Mouse (Mus musculus) liver, postnatal 0 days (tissue): ENCODE measurements at regions not wholly inside any gene's neighbourhood (a gene's known extent, or its start where the extent isn't known, plus 50 kb on each side); places are given as distances from the start of the nearest gene placed in this dataset.

Source experiments
- ATAC-seq: fragments of 200-750 bp; cut with Nextera tagmentation; 2 replicates; pipeline ENCODE4 v1.8.0; 2017; ENCODE audit warnings: mild to moderate bottlenecking, moderate library complexity
- DNase-seq: peaks from one replicate; pipeline ENCODE4 v3.0.0-alpha.2; 2016
- H3K27ac ChIP-seq: fragments of 300-500 bp; sonication (generic); 2 replicates; pipeline ENCODE4 v1.5.1; 2014; ENCODE audit warnings: antibody characterized with exemption, moderate library complexity, mild to moderate bottlenecking, low read depth
- H3K27me3 ChIP-seq: fragments of 300-500 bp; sonication (generic); 2 replicates; pipeline ENCODE4 v1.6.1; 2014; ENCODE audit warnings: low read length, control low read depth, mixed read lengths; ENCODE audit not compliant: insufficient read depth
- H3K36me3 ChIP-seq: fragments of 300-500 bp; sonication (generic); replicated peaks from 2 replicates; pipeline ENCODE4 v1.6.1; 2014; ENCODE audit warnings: mild to moderate bottlenecking, control low read depth, low read length, moderate library complexity, mixed read lengths; ENCODE audit not compliant: insufficient read depth
- H3K4me1 ChIP-seq: fragments of 300-500 bp; sonication (generic); 2 replicates; pipeline ENCODE4 v1.6.1; 2014; ENCODE audit warnings: antibody characterized with exemption, mild to moderate bottlenecking, control low read depth; ENCODE audit not compliant: insufficient read depth
- H3K4me2 ChIP-seq: fragments of 300-500 bp; sonication (generic); 2 replicates; pipeline ENCODE4 v1.6.1; 2014; ENCODE audit warnings: low read depth, mild to moderate bottlenecking, low read length, moderate library complexity, mixed read lengths
- H3K4me3 ChIP-seq: fragments of 300-500 bp; sonication (generic); 2 replicates; pipeline ENCODE4 v1.5.1; 2014; ENCODE audit warnings: low read depth, low read length
- H3K9ac ChIP-seq: fragments of 300-500 bp; sonication (generic); replicated peaks from 2 replicates; pipeline ENCODE4 v1.6.1; 2014; ENCODE audit warnings: mild to moderate bottlenecking, moderate library complexity
- H3K9me3 ChIP-seq: fragments of 300-500 bp; sonication (generic); 2 replicates; pipeline ENCODE4 v1.6.1; 2016; ENCODE audit warnings: mild to moderate bottlenecking, control low read depth, low read length, mixed read lengths
- CTCF ChIP-seq: sonication (generic); IDR thresholded peaks from 2 replicates; pipeline ENCODE4 v1.5.1; 2016; ENCODE audit warnings: antibody characterized with exemption, low read depth
- EP300 ChIP-seq: IDR thresholded peaks from 2 replicates; pipeline ENCODE4 v1.6.1; 2016; ENCODE audit warnings: antibody characterized with exemption, low read depth, mild to moderate bottlenecking
- WGBS: fragments of 180-500 bp; shearing (Covaris S2); extraction: QIAGEN DNeasy Blood & Tissue Kit; methylation state at CpG from one replicate; pipeline ENCODE4 v1.1.7; 2014; ENCODE audit not compliant: insufficient replicate concordance; 5-methylcytosine and 5-hydroxymethylcytosine counted together

DNA sequence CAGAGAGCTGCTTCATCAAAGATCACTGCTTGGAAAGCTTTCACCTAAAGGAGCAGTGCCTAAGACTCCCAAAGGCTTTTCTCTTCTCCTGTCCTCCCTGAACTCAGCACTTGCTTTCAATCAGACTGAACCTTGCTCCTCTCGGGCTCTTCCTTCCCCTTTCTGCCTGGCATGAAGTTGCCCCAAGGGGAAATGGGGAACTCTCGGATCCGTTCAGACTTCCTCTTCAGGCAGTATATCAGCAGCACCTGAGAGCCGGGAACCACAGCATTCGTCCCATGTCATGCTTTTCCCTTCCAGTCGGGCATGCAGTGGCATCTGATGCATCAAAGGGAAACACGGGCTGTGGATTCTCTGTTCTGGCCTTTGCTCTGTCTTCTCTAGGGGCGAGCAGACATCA is 347.3 kb downstream of the Bmper start:
- no peak overlapping the region for H3K27ac ChIP-seq
- WGBS, result 33% methylated on average over 8 of the region's 8 CpGs
- no peaks in the 10 kb centered on the region for H3K27me3 ChIP-seq
- TF ChIP-seq EP300 (no peak), CTCF (no peak)
- H3K4me2 ChIP-seq, result no peak overlapping the region
- no peak for ATAC-seq
- H3K9me3 ChIP-seq, result no peaks in the 10 kb centered on the region
- no peak overlapping the region for H3K4me3 ChIP-seq
- H3K4me1 ChIP-seq, result peaks cover 2% of the 10 kb centered on the region; the same call in 1 of the 2 replicates
- H3K36me3 ChIP-seq, result no peaks in the 10 kb centered on the region
- peak; percentile 25 for DNase-seq
- no peak overlapping the region for H3K9ac ChIP-seq

DNA sequence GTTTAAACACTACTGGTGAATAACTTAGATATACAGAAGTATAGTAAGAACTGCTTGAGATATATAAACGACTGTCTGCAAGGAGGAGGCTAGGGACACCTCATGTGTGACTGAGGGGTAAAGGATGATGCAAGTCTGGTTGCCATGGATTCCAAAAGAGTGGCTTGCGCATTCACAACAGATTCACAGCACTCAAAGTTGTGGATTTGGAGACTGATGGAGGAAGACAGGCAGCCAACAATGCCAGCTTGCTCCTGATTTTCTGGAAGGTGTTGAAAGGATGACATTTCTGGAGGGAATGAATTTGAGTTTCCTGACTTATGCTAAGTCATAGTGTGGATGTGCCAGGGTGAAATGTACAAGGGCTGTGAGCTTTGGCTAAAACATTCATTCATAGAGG is 353.4 kb downstream of the Bmper start:
- no peak overlapping the region for H3K27ac ChIP-seq
- no peaks in the 10 kb centered on the region for H3K9me3 ChIP-seq
- H3K27me3 ChIP-seq, result no peaks in the 10 kb centered on the region
- H3K9ac ChIP-seq, result no peak overlapping the region
- WGBS, result 71% methylated on average over 2 of the region's 2 CpGs
- H3K4me3 ChIP-seq, result no peak overlapping the region
- H3K4me2 ChIP-seq, result no peak overlapping the region
- H3K4me1 ChIP-seq, result no peaks in the 10 kb centered on the region
- no peaks in the 10 kb centered on the region for H3K36me3 ChIP-seq
- no peak for ATAC-seq
- DNase-seq, result no peak
- TF ChIP-seq CTCF, result no peak
- TF ChIP-seq EP300, result no peak

- no peak for DNase-seq
These were observed 357.3 kb downstream of the Bmper start for GRCm38 (mm10) chr9:23580155-23580554.

GRCm38 (mm10) chr9:23581039-23581606 is 358.2 kb downstream of the Bmper start:
- WGBS, result 20% methylated on average over 6 of the region's 6 CpGs
- Histone ChIP-seq H3K27ac (no peak overlapping the region), H3K9ac (no peak overlapping the region), H3K4me3 (no peak overlapping the region), H3K9me3 (no peaks in the 10 kb centered on the region), H3K27me3 (no peaks in the 10 kb centered on the region), H3K4me2 (no peak overlapping the region), H3K36me3 (no peaks in the 10 kb centered on the region), H3K4me1 (no peaks in the 10 kb centered on the region)
- DNase-seq (peak; percentile 45), ATAC-seq (no peak)
- TF ChIP-seq CTCF, result peak; percentile 89
- TF ChIP-seq EP300, result no peak

More at GRCm38 (mm10) chr9:23580155-23580554, 357.3 kb downstream of the Bmper start:
- TF ChIP-seq CTCF (no peak), EP300 (no peak)
- 62% methylated on average over 6 of the region's 6 CpGs for WGBS
- Histone ChIP-seq H3K9ac (no peak overlapping the region), H3K27me3 (no peaks in the 10 kb centered on the region), H3K4me2 (no peak overlapping the region), H3K36me3 (no peaks in the 10 kb centered on the region), H3K4me3 (no peak overlapping the region), H3K9me3 (no peaks in the 10 kb centered on the region), H3K27ac (no peak overlapping the region), H3K4me1 (no peaks in the 10 kb centered on the region)
- no peak for ATAC-seq

DNA sequence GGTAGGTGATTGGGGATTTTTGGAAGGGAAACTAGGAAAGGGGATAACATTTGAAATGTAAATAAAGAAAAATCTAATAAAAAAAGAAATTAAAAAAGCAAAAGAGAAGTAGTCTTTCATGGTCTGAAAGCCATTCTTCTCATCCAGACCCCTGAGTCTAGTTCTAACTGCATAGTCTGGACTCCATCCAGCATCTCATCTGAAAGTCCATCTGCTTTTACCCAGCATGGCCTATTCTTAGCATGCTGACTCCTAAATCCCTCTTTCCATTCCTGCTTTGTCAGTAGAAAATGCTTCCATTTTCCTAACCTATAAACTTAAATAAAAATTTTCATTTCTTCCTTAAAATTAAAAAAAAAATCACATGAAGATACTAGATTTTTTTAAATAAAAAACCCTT is 361.7 kb downstream of the Bmper start:
- Histone ChIP-seq H3K9me3 (no peaks in the 10 kb centered on the region), H3K4me2 (no peak overlapping the region), H3K27me3 (no peaks in the 10 kb centered on the region), H3K36me3 (no peaks in the 10 kb centered on the region), H3K4me3 (no peak overlapping the region), H3K9ac (no peak overlapping the region), H3K27ac (no peak overlapping the region), H3K4me1 (no peaks in the 10 kb centered on the region)
- DNase-seq (no peak), ATAC-seq (no peak)
- TF ChIP-seq CTCF (no peak), EP300 (no peak)

DNA sequence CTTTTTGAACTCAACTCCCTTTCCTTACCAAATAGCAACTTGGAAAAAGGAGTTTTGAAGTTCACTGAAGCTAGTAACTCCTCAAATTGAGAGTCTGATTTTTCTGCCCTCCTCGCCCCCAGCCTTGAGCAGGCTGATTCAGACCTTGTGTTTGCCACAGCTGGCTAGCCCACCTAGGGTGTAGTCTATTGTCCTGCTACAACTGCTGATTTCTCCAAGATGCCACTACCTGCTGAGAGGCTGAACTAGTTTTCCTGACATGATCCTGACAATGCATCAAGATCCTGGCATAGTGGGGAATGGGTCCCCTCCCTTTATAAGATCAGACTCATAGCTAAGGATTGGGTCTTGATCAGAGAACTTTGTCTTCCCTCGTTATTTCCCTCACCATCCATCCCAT is 366.1 kb downstream of the Bmper start:
- H3K9me3 ChIP-seq, result no peaks in the 10 kb centered on the region
- H3K4me2 ChIP-seq, result no peak overlapping the region
- DNase-seq (no peak), ATAC-seq (no peak)
- H3K4me3 ChIP-seq, result no peak overlapping the region
- H3K36me3 ChIP-seq, result no peaks in the 10 kb centered on the region
- H3K27ac ChIP-seq, result no peak overlapping the region
- H3K4me1 ChIP-seq, result no peaks in the 10 kb centered on the region
- H3K9ac ChIP-seq, result no peak overlapping the region
- H3K27me3 ChIP-seq, result no peaks in the 10 kb centered on the region
- TF ChIP-seq CTCF, result no peak
- TF ChIP-seq EP300, result no peak
- WGBS, result 42% methylated on average over 2 of the region's 2 CpGs

GRCm38 (mm10) chr9:23591906-23592305 is 369.0 kb downstream of the Bmper start:
- H3K4me2 ChIP-seq, result no peak overlapping the region
- H3K36me3 ChIP-seq, result no peaks in the 10 kb centered on the region
- no peak overlapping the region for H3K9ac ChIP-seq
- H3K27ac ChIP-seq, result no peak overlapping the region
- no peaks in the 10 kb centered on the region for H3K4me1 ChIP-seq
- H3K9me3 ChIP-seq, result no peaks in the 10 kb centered on the region
- no peaks in the 10 kb centered on the region for H3K27me3 ChIP-seq
- TF ChIP-seq CTCF (no peak), EP300 (no peak)
- ATAC-seq, result no peak
- no peak overlapping the region for H3K4me3 ChIP-seq
- no peak for DNase-seq
